Mouse (Mus musculus) heart, postnatal 10 days (tissue): ENCODE measurements around the gene Tsfm. TPM values are rescaled to one million over a fixed set of nuclear protein-coding genes. Genes with fewer than 3 reads are reported as not detected.

ENCODE experiments used
- DNase-seq, 2 experiments: peaks; one replicate each; pipeline ENCODE4 v3.0.0; 2021
- intact Hi-C: fragments of 180-260 bp; cut with DNase I; formaldehyde crosslinking; loops from one replicate; pipeline ENCODE4 v1.15.1; 2025
- total RNA-seq, 2 experiments: library from RNA; stranded (reverse); gene quantifications; 2 replicates each; pipeline ENCODE4 v1.2.3; 2021

The Tsfm gene
- total RNA-seq, 2 experiments from 2014 or later, result 53.1 to 66.2 TPM

GRCm38 (mm10) chr10:126988513-126989165, 42.0 kb downstream of the Tsfm start:
- intact Hi-C loops, result no loop called here
- no peak for DNase-seq

- no peak for DNase-seq
- intact Hi-C loops, result no loop called here
Measured at GRCm38 (mm10) chr10:126987183-126988118, 43.2 kb downstream of the Tsfm start.

GRCm38 (mm10) chr10:126986541-126986961, 44.1 kb downstream of the Tsfm start:
- peak; percentile 95 to 96 for DNase-seq
- intact Hi-C loops, result no loop called here

GRCm38 (mm10) chr10:126985579-126985978, 45.1 kb downstream of the Tsfm start:
- DNase-seq, result no peak
- intact Hi-C loops, result no loop called here

- peak in 1 of 2 experiments; percentile 20 for DNase-seq
- intact Hi-C loops, result no loop called here
Measured at GRCm38 (mm10) chr10:126985127-126985526, 45.5 kb downstream of the Tsfm start.

GRCm38 (mm10) chr10:126984189-126985004, 46.2 kb downstream of the Tsfm start:
- DNase-seq, result peak; percentile 66 to 70
- intact Hi-C loops, result no loop called here

GRCm38 (mm10) chr10:126983193-126983725, 47.4 kb downstream of the Tsfm start:
- no peak for DNase-seq
- intact Hi-C loops, result no loop called here

- intact Hi-C loops, result no loop called here
- no peak for DNase-seq
Measured at GRCm38 (mm10) chr10:126981746-126982145, 48.9 kb downstream of the Tsfm start.

GRCm38 (mm10) chr10:126980933-126981530, 49.6 kb downstream of the Tsfm start:
- DNase-seq, result no peak
- intact Hi-C loops, result no loop called here

- peak; percentile 63 to 68 for DNase-seq
- intact Hi-C loops, result no loop called here
Measured at GRCm38 (mm10) chr10:126980221-126980932, 50.3 kb downstream of the Tsfm start.

- intact Hi-C loops, result no loop called here
- DNase-seq, result peak; percentile 60 to 67
Measured at GRCm38 (mm10) chr10:126979636-126980151, 50.9 kb downstream of the Tsfm start.

GRCm38 (mm10) chr10:126979121-126979635, 51.5 kb downstream of the Tsfm start:
- DNase-seq, result peak; percentile 80 to 81
- intact Hi-C loops, result no loop called here

- intact Hi-C loops, result no loop called here
- peak; percentile 100 for DNase-seq
Measured at GRCm38 (mm10) chr10:126978277-126978994, 52.2 kb downstream of the Tsfm start, which contains the start of gene Ctdsp2. Ctdsp2 (plus strand) TSS chr10:126978717.

GRCm38 (mm10) chr10:126977076-126977475, 53.6 kb downstream of the Tsfm start:
- intact Hi-C loops, result loop anchor here (2.0 kb wide), 1 partner anchor 18 kb away; no protein-coding TSS in a partner anchor
- DNase-seq, result peak in 1 of 2 experiments; percentile 27

GRCm38 (mm10) chr10:126975706-126976105, 54.9 kb downstream of the Tsfm start:
- intact Hi-C loops, result loop anchor here (2.0 kb wide), 1 partner anchor 17 kb away; no protein-coding TSS in a partner anchor
- peak in 1 of 2 experiments; percentile 13 for DNase-seq

GRCm38 (mm10) chr10:126972988-126973387, 57.7 kb downstream of the Tsfm start:
- no peak for DNase-seq
- intact Hi-C loops, result no loop called here

GRCm38 (mm10) chr10:126972051-126972725, 58.5 kb downstream of the Tsfm start:
- peak; percentile 75 to 79 for DNase-seq
- intact Hi-C loops, result no loop called here
